Mouse (Mus musculus): ENCODE measurements at regions not wholly inside any gene's neighbourhood (a gene's known extent, or its start where the extent isn't known, plus 50 kb on each side); places are given as distances from the start of the nearest gene placed in this dataset.

GRCm38 (mm10) chr6:50776236-50776832 is 122.1 kb upstream of the Npvf start:
- TF ChIP-seq CTCF (IDR thresholded peaks at IDR 0.05) = no peak
- TF ChIP-seq EP300 (IDR thresholded peaks at IDR 0.05) = no peak

All from lung, postnatal 0 days (tissue).